Mouse (Mus musculus) frontal cortex, adult 2 months (tissue): ENCODE measurements around the gene Slco2b1. TPM values are rescaled to one million over a fixed set of nuclear protein-coding genes. Genes with fewer than 3 reads are reported as not detected.
"Not testable (repeated sequence)": the region's sequence is repeated elsewhere in the genome, so short reads cannot be mapped to it uniquely, and the experiment has no call there.

Experiments
- DNase-seq, 2 experiments: peaks; one replicate each; pipeline ENCODE4 v3.0.0; 2022; ENCODE audit warnings: low spot score in 1 of 2; ENCODE audit errors: extremely low spot score in 1 of 2
- polyA plus RNA-seq: library from polyadenylated mRNA; depleted of rRNA; stranded (reverse); fragments of >200 nt; gene quantifications from 2 replicates; pipeline ENCODE4 v1.2.3, GENCODE M21; 2012

The Slco2b1 gene
- polyA plus RNA-seq, 1 experiment, result 16.5 TPM

DNA sequence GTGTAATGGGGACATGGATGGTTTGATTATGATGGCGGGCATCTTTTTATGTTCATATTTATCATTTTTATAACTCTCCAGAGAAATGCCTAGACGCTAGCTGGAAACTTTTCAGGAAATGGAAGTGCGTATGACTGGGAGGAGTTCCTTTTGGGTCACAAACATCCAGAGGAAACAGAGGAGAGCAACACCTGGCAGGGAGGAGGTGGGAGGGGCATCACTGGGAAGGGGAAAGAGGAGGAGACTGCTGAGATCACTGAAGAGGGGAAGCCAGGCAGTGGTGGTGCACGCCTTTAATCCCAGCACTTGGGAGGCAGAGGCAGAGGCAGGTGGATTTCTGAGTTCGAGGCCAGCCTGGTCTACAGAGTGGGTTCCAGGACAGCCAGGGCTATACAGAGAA is 16.7 kb downstream of the Slco2b1 start:
- DNase-seq, result not testable (repeated sequence)

DNA sequence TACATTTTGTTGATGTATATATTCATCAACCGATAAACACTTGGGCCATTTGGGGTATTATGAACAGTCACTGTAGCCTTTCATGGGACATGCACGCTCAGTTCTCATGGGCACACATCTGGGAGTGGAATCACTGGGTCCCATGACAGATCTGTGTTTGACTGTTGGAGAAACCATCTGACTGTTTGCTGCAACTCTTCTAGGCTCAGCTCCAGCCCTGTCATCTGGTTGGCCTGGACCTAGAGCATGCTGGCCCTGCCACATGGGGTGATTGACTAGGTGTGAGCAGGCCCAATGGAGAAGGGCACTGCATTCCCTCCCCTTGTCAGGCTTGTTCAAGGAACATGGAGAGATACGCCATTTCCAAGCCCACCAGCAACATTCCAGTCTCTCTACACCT is 17.2 kb downstream of the Slco2b1 start:
- no peak for DNase-seq

- no peak for DNase-seq
Observed at GRCm38 (mm10) chr7:99693387-99693786, 17.8 kb downstream of the Slco2b1 start.

GRCm38 (mm10) chr7:99692396-99692795 is 18.7 kb downstream of the Slco2b1 start:
- no peak for DNase-seq

- DNase-seq, result no peak
Observed at GRCm38 (mm10) chr7:99690819-99691218, 20.3 kb downstream of the Slco2b1 start.

- peak; percentile 46 to 61 for DNase-seq
Observed at GRCm38 (mm10) chr7:99684086-99684485, 27.1 kb downstream of the Slco2b1 start.

- DNase-seq, result no peak
Observed at GRCm38 (mm10) chr7:99680771-99681170, 30.4 kb downstream of the Slco2b1 start.

DNA sequence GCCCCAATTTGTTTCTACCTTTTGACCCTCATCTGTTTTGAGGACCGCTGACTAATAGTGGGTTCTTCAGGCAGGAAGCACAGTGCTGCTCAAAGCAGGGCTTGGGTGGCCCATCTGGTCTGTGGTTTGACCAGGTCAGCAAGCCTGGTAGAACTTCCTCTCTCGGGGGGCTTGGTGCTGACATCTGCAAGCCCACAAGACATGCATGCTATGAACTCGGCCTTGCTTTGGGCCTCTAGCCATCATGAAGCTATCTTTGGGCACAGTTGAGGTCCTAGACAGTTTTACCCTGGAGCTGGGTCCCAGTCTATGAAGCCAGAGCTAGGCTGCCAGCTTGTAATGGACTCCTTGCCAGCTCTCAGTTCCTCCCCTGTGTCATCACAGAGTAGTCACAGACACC is 36.2 kb downstream of the Slco2b1 start:
- DNase-seq, result peak in 1 of 2 experiments; percentile 12

DNA sequence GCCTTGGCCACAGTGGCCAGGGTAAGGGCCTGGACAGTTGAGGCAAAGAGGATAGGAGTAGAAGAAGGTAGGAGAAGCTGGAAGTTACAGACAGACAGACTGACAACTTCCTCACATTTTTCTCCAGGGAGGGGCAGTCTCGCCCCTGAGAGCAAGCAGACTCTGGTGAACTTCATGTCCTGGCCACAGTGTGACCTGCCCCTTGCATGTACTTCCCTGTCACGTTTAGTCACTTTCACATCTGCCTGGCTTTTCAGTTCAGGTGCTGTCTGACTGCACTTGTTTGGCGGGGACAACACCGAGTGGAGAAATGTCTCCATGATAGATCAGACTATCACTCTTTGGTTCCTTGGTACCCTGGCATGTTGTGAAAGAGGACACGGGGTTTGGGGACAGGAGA is 36.9 kb downstream of the Slco2b1 start:
- DNase-seq, result no peak

DNA sequence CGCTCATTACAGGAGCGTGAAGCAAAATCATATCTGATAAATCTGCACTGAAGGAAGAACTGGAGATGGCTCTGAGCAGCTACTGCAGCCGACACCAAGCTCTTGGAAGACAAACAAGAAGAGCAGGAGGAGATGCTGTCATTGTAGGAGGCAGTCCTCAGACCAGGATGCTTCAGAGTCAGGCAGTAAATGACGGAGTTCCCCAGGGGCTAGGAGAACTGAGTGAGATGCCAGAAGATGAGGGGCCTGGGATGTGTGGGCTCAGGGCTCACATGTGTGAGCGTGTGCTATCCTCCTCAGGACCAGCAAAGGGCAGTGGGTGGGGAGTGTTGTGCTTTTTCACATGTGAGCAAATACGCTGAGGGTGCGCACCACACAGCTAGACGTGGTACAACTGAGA is 38.0 kb downstream of the Slco2b1 start:
- DNase-seq, result no peak

DNA sequence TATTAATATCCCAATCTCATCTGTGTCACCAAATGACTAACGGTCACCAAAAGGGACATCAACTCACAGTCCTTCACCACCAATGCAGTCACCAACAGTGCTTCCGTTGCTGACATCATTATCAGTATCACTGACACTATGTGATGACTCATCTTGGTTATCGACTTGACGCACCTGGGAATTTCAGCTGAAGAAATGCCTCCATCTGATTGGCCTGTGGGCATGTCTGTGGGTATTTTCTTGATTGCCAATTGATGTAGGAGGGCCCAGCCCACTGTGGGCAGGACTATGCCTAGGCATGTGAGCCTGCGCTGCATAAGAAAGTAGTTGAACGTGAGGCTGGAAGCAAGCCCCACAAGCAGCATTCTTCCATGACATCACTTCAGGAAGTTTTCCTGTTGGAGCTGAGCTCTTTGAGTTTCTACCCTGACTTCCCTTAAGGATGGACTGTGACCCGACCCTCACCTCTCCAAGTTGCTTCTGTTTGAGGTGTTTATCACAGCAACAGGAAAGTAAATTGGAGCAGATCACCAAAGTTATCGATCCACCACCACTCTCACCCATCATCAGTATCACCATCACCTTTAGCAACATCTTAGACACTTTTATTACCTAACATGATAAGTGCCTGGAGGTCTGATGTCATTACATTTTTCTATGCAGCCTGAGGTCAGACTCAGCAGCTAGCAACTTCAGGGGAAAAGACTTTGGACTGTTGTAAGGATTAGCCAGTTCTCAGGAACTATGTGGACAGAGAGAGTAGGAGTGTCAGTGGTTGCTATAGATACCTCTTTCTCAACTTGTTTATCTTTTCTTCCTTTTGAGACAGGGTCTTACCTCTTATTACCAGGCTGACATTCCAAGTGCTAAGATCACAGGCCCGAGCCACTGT is 39.4 kb downstream of the Slco2b1 start:
- no peak for DNase-seq

- no peak for DNase-seq
Observed at GRCm38 (mm10) chr7:99670915-99671314, 40.2 kb downstream of the Slco2b1 start.

DNA sequence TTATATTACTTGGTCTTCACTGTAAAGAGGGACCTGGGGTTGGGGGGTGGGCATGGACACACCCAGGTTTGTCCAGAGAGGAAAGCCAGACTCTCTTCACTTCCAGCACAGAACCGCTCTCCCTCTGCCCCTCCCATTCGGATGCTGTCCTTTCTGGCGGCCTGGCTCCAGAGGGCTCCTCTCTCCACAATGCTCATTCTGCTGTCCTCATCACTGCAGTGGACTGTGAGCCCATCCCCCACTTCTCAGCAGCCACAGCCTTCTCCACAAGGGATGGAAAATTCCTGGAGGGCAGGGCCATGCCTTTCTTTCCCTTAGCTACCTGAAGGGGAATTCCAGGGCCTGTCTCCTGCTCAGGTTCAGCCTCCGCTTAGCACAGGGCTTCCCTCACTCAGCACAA is 42.3 kb downstream of the Slco2b1 start:
- peak in 1 of 2 experiments; percentile 39 for DNase-seq

DNA sequence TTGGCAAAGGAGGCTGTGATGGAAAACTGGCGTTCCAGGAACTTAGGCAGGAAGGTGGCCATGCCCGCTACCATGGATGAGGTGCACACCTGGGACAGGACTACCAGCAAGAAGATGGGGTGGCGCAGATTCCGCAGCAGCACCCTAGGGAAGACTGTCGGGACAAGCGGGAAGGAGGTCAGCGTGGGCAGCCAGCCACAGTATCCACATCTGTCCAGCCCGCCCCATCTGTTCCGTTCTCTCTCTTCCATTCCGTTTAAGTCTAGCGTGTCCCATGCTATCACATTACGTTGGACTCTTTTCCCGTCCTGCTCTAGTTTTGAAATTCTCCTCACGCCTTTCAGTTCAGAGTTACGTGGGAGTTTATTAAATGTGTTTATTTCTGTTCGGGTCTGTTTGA is 44.0 kb downstream of the Slco2b1 start:
- no peak for DNase-seq

- no peak for DNase-seq
Observed at GRCm38 (mm10) chr7:99665731-99666452, 45.2 kb downstream of the Slco2b1 start.

- DNase-seq, result no peak
Observed at GRCm38 (mm10) chr7:99664571-99665485, 46.3 kb downstream of the Slco2b1 start.

DNA sequence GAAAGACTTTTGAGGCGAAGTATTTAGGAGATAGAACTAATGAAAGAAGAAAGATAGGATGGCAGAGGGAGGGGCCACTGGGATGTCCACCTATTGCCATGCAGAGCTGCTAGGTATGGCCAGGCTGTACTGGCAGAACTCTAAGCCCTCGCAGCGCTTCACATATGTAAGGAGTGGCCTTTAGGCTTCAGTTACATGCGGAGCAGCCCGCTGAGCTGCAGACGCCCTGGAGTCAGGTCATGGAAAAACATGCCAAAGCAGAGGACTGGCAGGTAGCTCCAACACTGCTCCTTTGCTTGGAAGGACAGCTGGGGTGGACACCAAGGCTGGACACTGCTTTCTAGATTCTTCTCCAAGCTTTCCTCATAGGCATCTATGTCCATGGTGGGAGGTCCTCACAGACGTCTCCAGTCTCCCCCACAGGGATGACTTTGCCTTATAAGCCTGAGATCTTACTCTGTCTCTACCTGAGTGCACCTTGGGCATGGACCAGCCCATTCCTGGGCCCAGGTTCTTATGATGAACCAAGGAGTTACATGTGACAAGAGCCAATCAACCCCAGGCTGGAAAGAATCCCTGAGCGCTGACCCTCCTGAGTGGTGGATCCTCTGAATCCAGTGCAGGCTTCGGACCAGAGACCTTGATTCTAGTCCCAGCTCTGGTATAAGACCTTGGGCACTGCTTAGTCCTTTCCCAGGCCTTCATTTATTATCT is 47.5 kb downstream of the Slco2b1 start:
- DNase-seq, result no peak

- DNase-seq, result no peak
Observed at GRCm38 (mm10) chr7:99662311-99662710, 48.8 kb downstream of the Slco2b1 start.

DNA sequence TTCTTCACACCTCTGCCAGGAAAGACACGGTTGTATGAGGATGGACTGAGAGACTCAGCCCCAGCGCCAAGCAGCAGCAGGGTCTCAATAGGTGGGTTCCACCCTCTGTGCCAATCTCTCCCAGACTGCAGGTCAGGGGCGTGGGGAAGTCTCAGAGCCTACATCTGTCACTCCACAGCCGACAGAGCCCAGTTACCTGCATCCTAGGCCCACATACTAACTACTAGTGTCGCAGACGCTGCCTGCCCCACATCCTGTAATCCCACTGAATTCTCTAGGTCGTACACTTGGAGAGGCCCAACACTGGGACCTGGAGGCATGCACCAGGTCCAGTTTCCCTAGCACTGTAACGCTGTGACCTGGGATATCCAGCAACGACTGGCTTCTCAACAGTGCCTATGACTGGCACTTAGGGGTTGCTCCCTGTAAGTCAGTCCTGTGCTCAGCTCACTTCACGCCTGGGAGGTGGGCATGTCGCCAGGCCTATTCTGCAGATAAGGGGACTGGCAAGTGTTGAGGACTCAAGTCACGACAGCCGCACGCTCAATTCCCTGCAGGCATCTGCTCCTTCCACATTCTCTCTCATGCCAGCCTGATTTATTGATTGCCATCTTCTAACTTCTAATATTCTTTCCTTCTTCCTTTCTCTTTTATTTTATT is 49.4 kb downstream of the Slco2b1 start:
- no peak for DNase-seq

DNA sequence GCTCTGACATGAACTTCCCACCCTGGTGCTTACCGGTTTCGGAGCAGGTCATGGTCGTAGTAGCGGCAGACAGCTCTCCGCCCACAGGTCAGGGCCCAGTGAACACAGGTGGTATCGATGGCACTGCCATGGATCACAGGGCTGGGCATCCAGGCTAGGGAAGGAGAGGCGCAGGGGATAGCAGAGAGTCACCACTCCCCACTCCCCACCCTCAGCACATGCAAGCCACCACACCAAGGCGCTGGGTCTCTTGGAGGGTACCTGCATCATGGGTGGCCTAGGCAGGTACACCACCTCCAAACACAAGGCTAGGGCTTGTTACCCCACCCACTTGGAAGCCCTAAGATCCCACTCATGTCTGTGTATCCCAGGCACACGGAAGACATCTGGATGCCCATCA is 50.1 kb downstream of the Slco2b1 start:
- no peak for DNase-seq
